Mouse (Mus musculus): ENCODE measurements around the gene Dnah11.

The Dnah11 gene

GRCm38 (mm10) chr12:117861249-117861648 is 337.6 kb downstream of the Dnah11 start:
- no peak for DNase-seq (ENCODE audit: low spot score in 2 of 2)

GRCm38 (mm10) chr12:117860840-117861239 is 338.0 kb downstream of the Dnah11 start:
- no peak for DNase-seq (ENCODE audit: low spot score in 2 of 2)

GRCm38 (mm10) chr12:117857884-117858283 is 341.0 kb downstream of the Dnah11 start:
- DNase-seq (ENCODE audit: low spot score in 2 of 2) = no peak

GRCm38 (mm10) chr12:117857023-117857422 is 341.8 kb downstream of the Dnah11 start:
- no peak for DNase-seq (ENCODE audit: low spot score in 2 of 2)

DNA sequence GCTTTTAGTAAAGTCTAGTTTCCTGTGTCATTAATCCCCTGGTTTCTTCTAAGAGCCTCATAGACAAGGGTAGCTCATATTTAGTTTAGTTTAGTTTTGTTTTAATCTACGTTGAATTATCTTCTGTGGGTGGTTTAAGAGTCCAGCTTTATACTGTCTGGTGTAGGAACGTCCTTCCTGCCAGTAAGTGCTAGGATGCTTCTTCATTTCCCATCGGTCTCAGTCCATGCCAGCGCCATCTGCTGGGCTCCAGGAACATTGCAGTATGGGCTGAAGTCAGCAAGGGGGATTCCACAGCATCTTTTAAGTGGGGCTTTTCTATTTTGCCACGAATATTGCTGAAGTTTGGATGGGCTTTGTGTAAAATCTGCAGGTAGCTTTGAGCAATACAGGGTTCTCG is 345.5 kb downstream of the Dnah11 start:
- peak in 1 of 2 experiments; percentile 21 for DNase-seq (ENCODE audit: low spot score in 2 of 2)

- no peak for DNase-seq (ENCODE audit: low spot score in 2 of 2)
Measured at GRCm38 (mm10) chr12:117850472-117850871, 348.4 kb downstream of the Dnah11 start.

DNA sequence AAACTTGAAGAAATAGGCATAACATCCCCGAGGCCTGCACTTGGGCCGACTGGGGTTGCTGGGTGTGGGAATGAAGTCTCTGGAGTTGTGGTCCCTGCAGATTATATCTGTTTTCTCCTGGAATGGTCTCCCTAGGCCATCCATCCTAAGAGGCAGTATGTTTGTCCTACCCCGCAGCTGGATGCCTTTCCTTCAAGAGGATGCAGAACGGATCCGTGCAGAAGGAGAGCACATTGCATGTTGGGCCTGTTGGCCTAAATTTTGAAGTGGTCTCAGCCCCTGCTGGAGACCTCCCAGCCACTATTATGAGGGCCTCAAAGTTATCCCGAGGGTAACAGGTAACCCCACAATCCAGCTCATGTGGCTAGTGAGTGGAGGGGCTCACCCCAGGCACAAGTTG is 350.2 kb downstream of the Dnah11 start:
- DNase-seq (ENCODE audit: low spot score in 2 of 2) = no peak

- no peak for DNase-seq (ENCODE audit: low spot score in 2 of 2)
Measured at GRCm38 (mm10) chr12:117844917-117845316, 353.9 kb downstream of the Dnah11 start.

DNA sequence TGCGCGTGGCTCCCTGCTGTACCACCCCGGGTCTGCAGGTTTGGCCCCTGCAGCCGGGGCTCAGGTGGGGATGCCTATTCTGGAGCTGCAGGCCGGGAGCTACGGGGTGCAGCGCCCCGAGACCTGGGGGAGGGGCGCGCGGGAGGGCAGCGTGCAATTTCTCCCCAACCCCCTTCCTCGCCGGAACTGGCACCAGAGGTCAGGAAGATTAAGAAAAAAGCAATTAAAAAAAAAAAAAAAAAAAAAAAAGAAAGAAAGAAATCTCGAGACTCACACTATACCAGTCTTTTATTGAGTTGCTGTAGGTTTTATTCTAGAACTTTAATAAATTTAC is 354.8 kb downstream of the Dnah11 start:
- DNase-seq (ENCODE audit: low spot score in 2 of 2) = no peak

- peak; percentile 60 to 64 for DNase-seq (ENCODE audit: low spot score in 2 of 2)
Measured at GRCm38 (mm10) chr12:117843302-117844074, 355.4 kb downstream of the Dnah11 start.

- DNase-seq (ENCODE audit: low spot score in 2 of 2) = no peak
Measured at GRCm38 (mm10) chr12:117842676-117843075, 356.2 kb downstream of the Dnah11 start.

DNA sequence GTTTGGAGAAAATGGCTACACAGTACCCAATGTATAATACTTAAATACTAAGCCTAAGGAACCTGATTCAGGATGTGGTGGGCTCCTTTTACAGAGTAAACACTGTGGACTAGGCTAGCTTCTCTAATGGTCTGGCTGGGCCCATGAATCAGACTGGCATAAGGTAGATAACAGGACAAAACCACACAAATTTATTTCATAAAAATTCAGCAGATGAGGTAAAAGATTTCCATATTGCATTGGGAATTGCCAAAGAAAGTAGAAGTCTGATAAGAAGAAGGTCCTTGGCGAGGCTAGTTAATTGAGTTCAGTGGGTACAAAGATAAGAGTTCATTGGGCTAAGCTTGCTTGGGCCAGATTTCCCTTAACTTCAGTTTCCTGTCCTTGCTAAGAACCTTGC is 358.1 kb downstream of the Dnah11 start:
- no peak for DNase-seq (ENCODE audit: low spot score in 2 of 2)

DNA sequence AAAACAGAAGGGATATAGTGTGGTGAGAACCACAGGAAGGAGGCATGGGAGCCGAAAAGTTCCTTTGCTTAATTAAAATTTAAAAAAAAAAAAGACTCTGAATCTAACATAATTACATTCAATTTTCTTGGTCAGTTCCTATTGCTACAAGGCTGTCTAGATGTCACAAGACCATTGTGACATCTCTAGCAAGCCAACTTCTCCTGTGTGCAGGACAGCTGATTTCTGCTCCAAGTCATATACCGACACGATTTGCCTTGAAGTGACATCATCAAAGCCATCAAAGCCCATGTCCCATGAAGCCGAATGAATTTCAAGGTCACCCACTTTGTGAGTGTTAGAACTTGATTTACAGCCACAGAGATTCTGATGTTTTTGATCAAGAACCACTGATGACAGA is 361.5 kb downstream of the Dnah11 start:
- no peak for DNase-seq (ENCODE audit: low spot score in 2 of 2)

DNA sequence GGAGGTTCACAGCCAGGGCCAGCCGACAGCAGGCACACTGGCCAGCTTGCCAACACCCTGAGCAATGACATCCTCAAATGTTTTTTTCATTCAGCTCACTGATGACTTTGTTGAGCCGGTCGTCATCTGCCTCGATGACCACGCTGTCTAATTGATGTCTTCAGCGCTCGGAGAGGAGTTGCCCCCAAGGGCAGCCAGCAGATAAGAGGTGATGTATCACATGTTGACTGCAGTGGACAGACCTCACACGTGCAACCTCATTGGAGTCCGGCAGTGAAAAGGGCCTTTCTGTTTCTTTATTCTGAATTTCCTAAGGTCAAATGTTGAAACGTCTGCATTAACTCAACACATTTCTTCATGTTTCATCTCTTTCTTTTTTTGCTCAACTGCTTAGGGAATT is 363.5 kb downstream of the Dnah11 start:
- DNase-seq (ENCODE audit: low spot score in 2 of 2) = no peak

- DNase-seq (ENCODE audit: low spot score in 2 of 2) = no peak
Measured at GRCm38 (mm10) chr12:117834652-117835051, 364.2 kb downstream of the Dnah11 start.

DNA sequence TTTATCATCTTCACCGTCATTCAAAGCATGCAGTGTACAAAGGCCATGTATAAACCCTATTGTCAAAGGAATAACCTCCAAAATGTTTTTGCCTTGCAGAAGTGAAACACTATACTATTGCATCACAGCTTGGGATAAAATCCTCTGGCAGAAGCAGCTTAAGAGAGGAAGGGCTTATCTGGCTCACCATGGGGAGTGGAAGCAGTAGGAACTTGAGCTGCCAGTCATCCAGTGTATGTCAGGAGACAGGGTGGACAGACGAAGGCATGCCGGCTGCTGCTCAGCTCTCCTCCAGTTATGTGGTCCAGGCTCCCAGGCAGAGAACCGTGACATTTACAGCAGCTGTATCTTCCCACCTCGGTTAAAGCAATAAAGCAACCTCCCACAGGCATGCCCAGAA is 366.7 kb downstream of the Dnah11 start:
- no peak for DNase-seq (ENCODE audit: low spot score in 2 of 2)

- no peak for DNase-seq (ENCODE audit: low spot score in 2 of 2)
Measured at GRCm38 (mm10) chr12:117831351-117831961, 367.4 kb downstream of the Dnah11 start.

- DNase-seq (ENCODE audit: low spot score in 2 of 2) = no peak
Measured at GRCm38 (mm10) chr12:117828350-117828749, 370.5 kb downstream of the Dnah11 start.
